Mouse (Mus musculus) liver, embryonic 14.5 days (tissue): ENCODE data around the gene 1700034J05Rik. TPM values are rescaled to one million over a fixed set of nuclear protein-coding genes. Genes with fewer than 3 reads are reported as not detected.

Source experiments
- ATAC-seq: fragments of 200-750 bp; cut with Nextera tagmentation; 2 replicates; pipeline ENCODE4 v1.8.0; 2017; ENCODE audit warnings: moderate number of reproducible peaks, mild to moderate bottlenecking, moderate library complexity; ENCODE audit not compliant: insufficient read depth
- DNase-seq, 3 experiments: peaks; one replicate each; pipeline ENCODE4 v3.0.0-alpha.2; 2012 to 2013; ENCODE audit warnings: low read depth in 3 of 3, low spot score in 3 of 3
- H3K27ac ChIP-seq: fragments of 300-500 bp; sonication (generic); 2 replicates; pipeline ENCODE4 v1.5.1; 2014; ENCODE audit warnings: moderate library complexity, mild to moderate bottlenecking, control low read depth, inconsistent platforms
- H3K27me3 ChIP-seq: fragments of 300-500 bp; sonication (generic); 2 replicates; pipeline ENCODE4 v1.6.1; 2014; ENCODE audit warnings: mild to moderate bottlenecking, low read length, moderate library complexity; ENCODE audit not compliant: control insufficient read depth, insufficient read depth
- H3K36me3 ChIP-seq: fragments of 300-500 bp; sonication (generic); replicated peaks from 2 replicates; pipeline ENCODE4 v1.6.1; 2014; ENCODE audit warnings: low read depth; ENCODE audit not compliant: control insufficient read depth, insufficient read depth
- H3K4me1 ChIP-seq, 2 experiments: fragments of 200-500 bp in 1 of 2; fragments of 300-500 bp in 1 of 2; sonication (generic) in 1 of 2; replicated peaks; 2 replicates each; pipeline ENCODE4 v1.6.1; 2012 to 2014; ENCODE audit warnings: antibody characterized with exemption in 1 of 2, inconsistent platforms in 1 of 2, low read length in 1 of 2; ENCODE audit not compliant: control insufficient read depth in 2 of 2, insufficient read depth in 2 of 2
- H3K4me2 ChIP-seq: fragments of 300-500 bp; sonication (generic); 2 replicates; pipeline ENCODE4 v1.6.1; 2014; ENCODE audit warnings: low read depth, mild to moderate bottlenecking, control low read depth, moderate library complexity
- H3K4me3 ChIP-seq, 2 experiments: fragments of 200-500 bp in 1 of 2; fragments of 300-500 bp in 1 of 2; sonication (generic) in 1 of 2; 2 replicates each; pipeline ENCODE4 v1.5.1; 2012 to 2014; ENCODE audit warnings: low read depth in 2 of 2, low read length in 2 of 2, mild to moderate bottlenecking in 2 of 2, control low read depth in 1 of 2, inconsistent platforms in 1 of 2, moderate library complexity in 1 of 2; ENCODE audit not compliant: insufficient read depth in 1 of 2
- H3K9ac ChIP-seq: fragments of 300-500 bp; sonication (generic); replicated peaks from 2 replicates; pipeline ENCODE4 v1.6.1; 2014; ENCODE audit warnings: mild to moderate bottlenecking, control low read depth, moderate library complexity
- H3K9me3 ChIP-seq: fragments of 300-500 bp; sonication (generic); 2 replicates; pipeline ENCODE4 v1.6.1; 2016; ENCODE audit warnings: low read length, mixed read lengths; ENCODE audit not compliant: control insufficient read depth
- CTCF ChIP-seq: IDR thresholded peaks from 2 replicates; pipeline ENCODE4 v1.5.1; 2016; ENCODE audit warnings: antibody characterized with exemption, low read depth, control low read depth
- EP300 ChIP-seq: IDR thresholded peaks from 2 replicates; pipeline ENCODE4 v1.6.1; 2016; ENCODE audit warnings: antibody characterized with exemption, low read depth
- WGBS: fragments of 180-500 bp; shearing (Covaris S2); extraction: QIAGEN DNeasy Blood & Tissue Kit; methylation state at CpG from one replicate; pipeline ENCODE4 v1.1.7; 2014; ENCODE audit not compliant: insufficient replicate concordance; 5-methylcytosine and 5-hydroxymethylcytosine counted together
- polyA plus RNA-seq, 2 experiments: library from polyadenylated mRNA; depleted of rRNA in 1 of 2; stranded (reverse) in 1 of 2; unstranded in 1 of 2; fragments of >200 nt; fragmentation: Nextera tagmentation in 1 of 2; extraction: Ambion mirVana in 1 of 2; gene quantifications; 2 replicates each; pipeline versions ENCODE4 v1.2.1 to v1.2.3; 2012 to 2014

The 1700034J05Rik gene
- polyA plus RNA-seq, 2 experiments = not detected

- Histone ChIP-seq H3K27ac (no peak overlapping the region), H3K27me3 (no peaks in the 10 kb centered on the region), H3K9me3 (no peaks in the 10 kb centered on the region), H3K4me2 (no peak overlapping the region), H3K4me3 (no peak overlapping the region), H3K9ac (no peak overlapping the region), H3K36me3 (no peaks in the 10 kb centered on the region), H3K4me1 (peaks cover 16 to 40% of the 10 kb centered on the region in 2 experiments)
- peak; percentile 67 for ATAC-seq
- TF ChIP-seq EP300 (no peak), CTCF (no peak)
- WGBS = 20% methylated on average over 6 of the region's 6 CpGs
- DNase-seq = no peak
Measured at GRCm38 (mm10) chr6:146946327-146947029, 7.7 kb downstream of the 1700034J05Rik start.

GRCm38 (mm10) chr6:146944830-146945229 is 9.4 kb downstream of the 1700034J05Rik start:
- no peaks in the 10 kb centered on the region for H3K27me3 ChIP-seq
- 53% methylated on average over 4 of the region's 4 CpGs for WGBS
- H3K9ac ChIP-seq = no peak overlapping the region
- ATAC-seq (no peak), DNase-seq (no peak)
- peaks cover 16 to 36% of the 10 kb centered on the region in 2 experiments for H3K4me1 ChIP-seq
- H3K4me2 ChIP-seq = no peak overlapping the region
- no peak overlapping the region for H3K4me3 ChIP-seq
- TF ChIP-seq EP300 (no peak), CTCF (no peak)
- no peaks in the 10 kb centered on the region for H3K36me3 ChIP-seq
- no peak overlapping the region for H3K27ac ChIP-seq
- H3K9me3 ChIP-seq = no peaks in the 10 kb centered on the region

GRCm38 (mm10) chr6:146944009-146944408 is 10.2 kb downstream of the 1700034J05Rik start:
- Histone ChIP-seq H3K36me3 (no peaks in the 10 kb centered on the region), H3K27me3 (no peaks in the 10 kb centered on the region), H3K27ac (no peak overlapping the region), H3K4me3 (no peak overlapping the region), H3K9me3 (no peaks in the 10 kb centered on the region), H3K9ac (no peak overlapping the region), H3K4me1 (peaks cover 16 to 34% of the 10 kb centered on the region in 2 experiments), H3K4me2 (no peak overlapping the region)
- TF ChIP-seq CTCF (no peak), EP300 (no peak)
- ATAC-seq (no peak), DNase-seq (no peak)

GRCm38 (mm10) chr6:146941505-146942275 is 12.5 kb downstream of the 1700034J05Rik start:
- TF ChIP-seq EP300 (no peak), CTCF (no peak)
- H3K4me1 ChIP-seq = peaks cover 12 to 17% of the 10 kb centered on the region in 2 experiments
- H3K27ac ChIP-seq = no peak overlapping the region
- H3K9ac ChIP-seq = no peak overlapping the region
- H3K4me2 ChIP-seq = no peak overlapping the region
- no peaks in the 10 kb centered on the region for H3K36me3 ChIP-seq
- DNase-seq (no peak), ATAC-seq (no peak)
- H3K27me3 ChIP-seq = no peaks in the 10 kb centered on the region
- no peaks in the 10 kb centered on the region for H3K9me3 ChIP-seq
- WGBS = 41% methylated on average over 7 of the region's 7 CpGs
- H3K4me3 ChIP-seq = no peak overlapping the region

- ATAC-seq = no peak
- Histone ChIP-seq H3K27me3 (no peaks in the 10 kb centered on the region), H3K36me3 (no peaks in the 10 kb centered on the region), H3K4me1 (no peaks in the 10 kb centered on the region), H3K4me2 (no peak overlapping the region), H3K9ac (no peak overlapping the region), H3K27ac (no peak overlapping the region), H3K4me3 (no peak overlapping the region), H3K9me3 (no peaks in the 10 kb centered on the region)
- DNase-seq = no peak
- no peak for TF ChIP-seq CTCF
- TF ChIP-seq EP300 = no peak
- WGBS = 71% methylated on average over 8 of the region's 8 CpGs
Measured at GRCm38 (mm10) chr6:146939026-146939425, 15.2 kb downstream of the 1700034J05Rik start.
